Mouse (Mus musculus) forebrain, embryonic 16.5 days (tissue): ENCODE results near the gene Gm45234. TPM values are rescaled to one million over a fixed set of nuclear protein-coding genes. Genes with fewer than 3 reads are reported as not detected.

Experiments
- ATAC-seq: fragments of 200-750 bp; cut with Nextera tagmentation; 2 replicates; pipeline ENCODE4 v1.8.0; 2017; ENCODE audit warnings: mild to moderate bottlenecking, moderate library complexity
- H3K27ac ChIP-seq: fragments of 300-500 bp; sonication (generic); 2 replicates; pipeline ENCODE4 v1.5.1; 2014; ENCODE audit warnings: low read length, control low read depth
- H3K27me3 ChIP-seq: fragments of 300-500 bp; sonication (generic); replicated peaks from 2 replicates; pipeline ENCODE4 v1.6.1; 2014; ENCODE audit warnings: low read length; ENCODE audit not compliant: control insufficient read depth, insufficient read depth
- H3K36me3 ChIP-seq: fragments of 300-500 bp; sonication (generic); 2 replicates; pipeline ENCODE4 v1.6.1; 2014; ENCODE audit not compliant: control insufficient read depth, insufficient read depth
- H3K4me1 ChIP-seq: fragments of 300-500 bp; sonication (generic); replicated peaks from 2 replicates; pipeline ENCODE4 v1.6.1; 2014; ENCODE audit warnings: low read length; ENCODE audit not compliant: control insufficient read depth, insufficient read depth
- H3K4me2 ChIP-seq: fragments of 300-500 bp; sonication (generic); 2 replicates; pipeline ENCODE4 v1.6.1; 2014; ENCODE audit warnings: mild to moderate bottlenecking, low read length, control low read depth
- H3K4me3 ChIP-seq: fragments of 300-500 bp; sonication (generic); replicated peaks from 2 replicates; pipeline ENCODE4 v1.5.1; 2014; ENCODE audit warnings: mild to moderate bottlenecking, low read length, control low read depth
- H3K9ac ChIP-seq: fragments of 300-500 bp; sonication (generic); replicated peaks from 2 replicates; pipeline ENCODE4 v1.6.1; 2014; ENCODE audit warnings: low read depth, low read length, control low read depth
- H3K9me3 ChIP-seq: fragments of 300-500 bp; sonication (generic); 2 replicates; pipeline ENCODE4 v1.6.1; 2016; ENCODE audit warnings: low read length; ENCODE audit not compliant: control insufficient read depth
- WGBS: fragments of 180-500 bp; shearing (Covaris S2); extraction: QIAGEN DNeasy Blood & Tissue Kit; methylation state at CpG from one replicate; pipeline ENCODE4 v1.1.7; 2014; 5-methylcytosine and 5-hydroxymethylcytosine counted together
- polyA plus RNA-seq: library from polyadenylated mRNA; unstranded; fragments of >200 nt; fragmentation: Nextera tagmentation; extraction: Ambion mirVana; gene quantifications from 2 replicates; pipeline ENCODE4 v1.2.1, GENCODE M21; 2015

Gm45234 gene
- polyA plus RNA-seq, 1 experiment from 2014 or later, result not detected

DNA sequence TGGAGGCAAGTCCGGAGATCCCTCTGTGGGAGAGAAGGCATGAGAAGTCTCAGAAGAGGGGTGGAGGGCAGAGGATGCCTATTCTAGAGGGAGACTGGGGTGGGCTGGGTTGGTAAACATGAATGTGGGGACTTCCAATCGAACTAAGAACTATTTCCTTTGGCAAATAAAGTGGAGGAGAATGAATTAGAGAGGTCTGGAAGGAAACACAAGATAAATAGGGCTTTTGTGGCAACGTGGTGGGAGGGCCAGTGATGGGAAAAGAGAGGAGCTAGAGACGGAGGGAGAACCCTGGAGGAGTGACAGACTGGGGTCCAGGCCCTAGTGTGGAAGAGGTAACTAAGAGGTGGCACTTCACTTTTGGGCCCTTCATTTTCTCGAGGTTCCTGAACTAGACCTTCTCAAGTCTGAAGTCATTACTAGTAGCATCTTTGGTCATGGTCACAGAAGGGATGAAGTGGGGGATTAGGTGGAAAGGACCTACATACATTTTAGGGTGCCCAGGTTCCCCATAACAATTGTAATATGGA is 1.6 kb upstream of the Gm45234 start:
- 5% methylated on average over 5 of the region's 5 CpGs for WGBS
- Histone ChIP-seq H3K4me1 (peaks cover 43% of the 10 kb centered on the region), H3K27me3 (no peaks in the 10 kb centered on the region), H3K4me2 (peak overlapping the region; percentile 54), H3K9ac (peak overlapping the region; percentile 82), H3K9me3 (no peaks in the 10 kb centered on the region), H3K36me3 (no peaks in the 10 kb centered on the region), H3K27ac (peak overlapping the region; percentile 95), H3K4me3 (peak overlapping the region; percentile 64)
- ATAC-seq, result no peak

DNA sequence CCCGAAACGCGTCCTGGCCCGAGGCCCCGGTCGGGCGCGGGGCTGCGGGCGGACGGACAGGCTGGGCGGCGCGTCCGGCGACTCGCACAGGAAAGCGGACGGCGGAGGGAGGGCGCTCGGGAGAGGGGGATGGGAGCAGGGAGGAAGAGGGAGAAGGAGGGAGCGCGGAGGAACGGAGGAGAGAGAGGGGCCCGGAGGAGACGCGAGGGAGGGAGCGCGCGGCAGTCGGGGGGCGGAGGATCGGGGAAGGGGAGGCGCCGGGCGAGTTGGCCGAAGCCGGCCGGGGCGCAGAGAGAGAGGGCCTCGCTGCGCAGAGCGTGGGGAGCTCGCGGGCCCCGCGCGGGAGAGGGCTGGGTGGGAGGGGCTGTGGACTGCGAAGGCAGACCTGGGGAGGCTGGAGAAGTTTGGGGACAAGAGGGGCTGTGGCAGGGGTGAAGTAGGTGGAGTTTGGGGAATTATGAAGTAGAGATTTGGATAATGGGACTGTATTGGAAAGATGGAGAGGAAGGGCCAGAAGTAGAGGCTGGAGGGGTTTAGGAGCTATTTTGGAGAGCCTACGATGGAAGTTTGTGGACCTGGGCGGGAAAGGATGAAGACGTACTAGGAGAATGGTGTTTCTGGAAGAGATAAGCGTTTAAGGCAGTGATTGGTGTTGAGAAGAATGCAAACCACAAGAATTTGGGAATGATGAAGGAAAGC is 980 bp upstream of the Gm45234 start:
- ATAC-seq, result peak; percentile 72
- H3K4me1 ChIP-seq, result peaks cover 43% of the 10 kb centered on the region
- no peaks in the 10 kb centered on the region for H3K36me3 ChIP-seq
- H3K4me2 ChIP-seq, result peak overlapping the region; percentile 54
- H3K9ac ChIP-seq, result peak overlapping the region; percentile 82
- WGBS, result 1% methylated on average over 47 of the region's 54 CpGs
- H3K9me3 ChIP-seq, result no peaks in the 10 kb centered on the region
- H3K27ac ChIP-seq, result peak overlapping the region; percentile 95
- peak overlapping the region; percentile 64 for H3K4me3 ChIP-seq
- no peaks in the 10 kb centered on the region for H3K27me3 ChIP-seq

DNA sequence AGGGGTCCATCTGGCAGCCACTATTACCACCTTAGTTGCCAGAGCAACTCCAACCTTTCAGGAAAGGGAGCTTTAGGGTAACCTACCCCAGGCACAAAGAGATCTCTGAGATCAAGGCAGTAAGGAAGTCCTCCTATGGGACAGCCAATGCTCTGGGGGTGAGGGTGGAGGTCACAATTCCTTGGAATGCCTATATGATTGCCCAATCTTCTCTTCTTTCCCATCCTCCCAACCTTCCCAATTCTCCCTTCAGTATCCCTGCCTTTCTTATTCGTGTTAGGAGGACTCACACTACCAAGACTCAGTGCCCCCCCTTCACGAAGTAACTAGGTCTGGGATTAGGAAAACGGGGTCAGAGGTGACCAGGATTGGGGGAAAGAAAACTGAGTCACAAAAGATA is 515 bp downstream of the Gm45234 start:
- Histone ChIP-seq H3K4me2 (peak overlapping the region; percentile 57), H3K9me3 (no peaks in the 10 kb centered on the region), H3K4me3 (peak overlapping the region; percentile 64), H3K4me1 (peaks cover 43% of the 10 kb centered on the region), H3K9ac (peak overlapping the region; percentile 82), H3K27ac (peak overlapping the region; percentile 95), H3K36me3 (no peaks in the 10 kb centered on the region), H3K27me3 (no peaks in the 10 kb centered on the region)
- WGBS, result 0% methylated on average over 3 of the region's 3 CpGs
- ATAC-seq, result no peak

DNA sequence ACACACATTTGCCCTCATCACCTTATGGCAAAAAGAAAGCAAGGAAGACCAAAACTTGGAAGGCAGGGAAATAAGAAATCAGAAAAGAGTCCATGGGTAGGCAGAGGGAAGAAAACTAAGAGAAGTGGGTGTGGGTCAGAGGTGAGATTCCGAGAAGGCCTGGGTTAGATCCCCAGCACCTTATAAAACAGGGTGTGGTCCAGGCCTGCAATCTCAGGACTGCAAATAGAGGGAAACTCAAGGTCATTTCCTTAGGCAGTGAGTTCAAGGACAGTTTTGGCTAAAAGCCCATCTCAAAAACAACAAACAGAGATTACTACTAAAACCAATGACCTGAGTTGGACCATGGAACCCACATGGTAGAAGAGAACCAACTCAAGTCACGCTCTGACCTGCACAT is 2.0 kb downstream of the Gm45234 start:
- no peak for ATAC-seq
- no peaks in the 10 kb centered on the region for H3K9me3 ChIP-seq
- no peak overlapping the region for H3K27ac ChIP-seq
- H3K4me3 ChIP-seq, result no peak overlapping the region
- 95% methylated on average over 2 of the region's 2 CpGs for WGBS
- H3K9ac ChIP-seq, result no peak overlapping the region
- 0 out of 2 replicates have a peak, but pooled peaks cover 3% of the 10 kb centered on the region for H3K36me3 ChIP-seq
- peaks cover 40% of the 10 kb centered on the region for H3K4me1 ChIP-seq
- no peaks in the 10 kb centered on the region for H3K27me3 ChIP-seq
- H3K4me2 ChIP-seq, result no peak overlapping the region

DNA sequence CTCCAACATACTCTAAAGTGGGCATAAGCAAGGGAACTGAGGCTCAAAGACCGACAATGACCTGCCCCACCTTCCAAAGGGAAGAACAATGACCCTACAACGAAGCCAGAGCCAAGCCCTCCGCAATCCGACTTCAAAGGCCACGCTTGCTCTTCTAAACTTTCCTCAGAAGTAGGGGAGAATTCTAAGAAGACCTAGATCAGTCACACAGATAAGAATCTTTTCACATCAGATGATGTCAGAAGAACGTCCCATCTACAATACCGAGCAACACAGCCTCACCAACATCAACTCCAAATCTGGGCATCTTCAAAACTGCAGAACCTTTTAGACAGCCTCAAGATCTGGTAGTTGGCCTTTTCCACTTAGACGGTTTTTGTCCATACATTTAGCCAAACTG is 5.4 kb downstream of the Gm45234 start:
- Histone ChIP-seq H3K36me3 (peaks cover 10% of the 10 kb centered on the region), H3K4me1 (peaks cover 29% of the 10 kb centered on the region), H3K27ac (no peak overlapping the region), H3K4me3 (no peak overlapping the region), H3K4me2 (no peak overlapping the region), H3K27me3 (no peaks in the 10 kb centered on the region), H3K9me3 (no peaks in the 10 kb centered on the region), H3K9ac (no peak overlapping the region)
- 87% methylated on average over 8 of the region's 8 CpGs for WGBS
- ATAC-seq, result no peak

DNA sequence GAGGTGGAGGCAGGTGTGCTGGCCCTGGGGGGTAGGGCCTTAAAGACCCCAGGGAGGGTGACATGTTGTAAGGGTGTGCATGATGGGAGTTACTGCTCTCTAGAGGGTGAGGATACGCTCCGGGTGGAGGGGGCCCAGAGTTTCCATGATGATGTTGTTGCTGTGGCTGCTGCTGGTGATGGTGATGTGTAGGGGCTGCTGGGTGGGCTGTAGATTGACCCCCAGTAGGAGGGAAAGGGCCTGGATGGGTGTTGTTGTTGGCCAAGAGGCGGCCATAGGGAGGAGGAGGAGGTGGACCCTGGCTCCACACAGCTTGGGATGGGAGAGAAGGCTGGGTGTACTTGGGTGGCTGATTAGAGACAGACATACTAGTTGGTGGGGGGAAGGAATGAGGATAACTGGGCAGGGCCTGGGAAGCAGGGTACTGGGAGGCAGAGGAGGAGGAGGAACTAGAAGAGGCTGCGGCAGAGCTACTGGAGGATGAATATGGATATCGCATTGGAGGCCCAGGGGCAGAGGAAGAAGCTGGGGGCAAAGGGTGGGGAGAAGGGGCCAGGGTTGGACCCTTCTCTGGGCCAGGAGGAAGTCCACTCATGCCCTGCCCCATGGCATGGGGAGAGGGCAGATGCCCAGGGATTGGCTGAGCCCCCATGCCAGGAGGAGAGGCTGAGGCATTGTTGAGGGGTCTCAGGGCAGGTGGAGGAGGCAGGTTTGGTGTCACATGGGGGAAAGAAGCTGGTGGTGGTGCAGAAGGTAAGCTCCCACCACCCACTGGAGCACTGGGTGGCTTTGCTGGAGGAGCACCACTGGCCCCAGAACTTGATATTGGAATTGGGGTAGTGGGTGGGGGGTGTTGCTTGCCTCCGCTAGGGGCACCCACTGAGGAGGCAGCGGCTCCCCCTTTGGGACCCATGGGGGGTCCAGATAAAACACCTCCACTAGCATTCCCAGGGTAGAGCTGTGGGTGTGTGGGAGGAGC is 8.9 kb downstream of the Gm45234 start:
- H3K4me1 ChIP-seq, result peaks cover 18% of the 10 kb centered on the region
- no peaks in the 10 kb centered on the region for H3K9me3 ChIP-seq
- H3K4me2 ChIP-seq, result peak overlapping the region; percentile 75
- no peaks in the 10 kb centered on the region for H3K27me3 ChIP-seq
- no peak overlapping the region for H3K27ac ChIP-seq
- ATAC-seq, result no peak
- H3K9ac ChIP-seq, result no peak overlapping the region
- peaks cover 15% of the 10 kb centered on the region for H3K36me3 ChIP-seq
- peak overlapping the region; percentile 50; the same call in 1 of the 2 replicates for H3K4me3 ChIP-seq
- WGBS, result 83% methylated on average over 7 of the region's 7 CpGs

DNA sequence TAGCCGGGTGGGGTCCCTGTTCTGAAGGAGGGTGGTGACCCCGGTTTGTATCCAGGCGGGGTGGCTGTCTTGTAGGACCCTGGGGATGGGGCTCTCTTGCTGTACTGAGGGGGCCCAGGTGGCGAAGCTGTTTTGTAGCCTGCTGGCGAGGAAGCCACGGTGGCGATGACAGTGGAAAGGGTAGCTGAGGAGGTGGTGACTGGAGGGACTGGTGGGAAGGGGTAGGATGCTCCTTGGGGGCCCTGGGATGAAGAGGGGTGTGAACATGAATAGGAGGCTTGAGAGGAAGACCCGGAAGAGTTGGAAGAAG is 9.6 kb downstream of the Gm45234 start:
- Histone ChIP-seq H3K9me3 (no peaks in the 10 kb centered on the region), H3K4me1 (peaks cover 23% of the 10 kb centered on the region), H3K9ac (peak overlapping the region; percentile 74), H3K36me3 (peaks cover 15% of the 10 kb centered on the region), H3K4me3 (peak overlapping the region; percentile 50), H3K27me3 (no peaks in the 10 kb centered on the region), H3K4me2 (peak overlapping the region; percentile 75), H3K27ac (peak overlapping the region; percentile 81)
- WGBS, result 15% methylated on average over 8 of the region's 8 CpGs
- peak; percentile 1 for ATAC-seq

DNA sequence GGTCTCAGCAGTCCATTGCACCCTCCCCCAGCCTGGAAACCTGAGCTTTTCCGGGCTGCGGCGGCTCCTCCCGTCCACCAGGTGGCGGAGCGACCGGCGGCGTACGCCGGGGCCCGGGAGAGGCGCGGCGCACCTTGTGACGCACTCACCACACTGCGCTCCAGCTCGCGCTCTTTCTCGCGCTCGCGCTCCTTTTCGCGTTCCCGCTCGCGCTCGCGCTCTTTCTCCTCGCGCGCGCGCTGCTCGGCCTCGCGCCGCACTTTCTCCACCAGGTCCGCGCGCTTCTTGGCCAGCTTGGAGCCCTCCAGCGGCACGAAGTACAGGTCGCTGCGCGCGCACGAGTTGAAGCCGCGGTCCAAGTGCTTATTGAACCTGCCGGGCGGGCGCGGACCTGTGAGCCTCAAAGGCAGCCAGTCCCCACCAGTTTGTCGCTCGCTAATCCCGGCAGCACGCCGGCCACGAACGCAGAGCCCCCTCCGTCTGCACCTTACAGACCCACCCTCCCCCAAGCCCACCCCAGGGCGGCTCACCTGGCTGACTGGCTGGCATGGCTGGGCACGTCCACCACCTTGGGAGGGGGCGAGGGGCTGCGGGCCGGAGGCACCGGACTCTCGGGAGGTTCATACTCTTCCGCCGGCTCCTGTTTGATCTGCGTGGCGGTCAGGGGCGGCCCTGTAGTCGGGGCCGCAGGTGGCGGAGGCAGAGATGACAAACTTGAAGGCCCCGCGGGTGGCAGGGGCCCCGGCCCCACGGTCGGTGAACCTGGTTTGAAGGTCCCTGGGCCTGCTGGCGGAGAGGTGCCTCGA is 10.1 kb downstream of the Gm45234 start:
- H3K9ac ChIP-seq, result peak overlapping the region; percentile 74
- H3K9me3 ChIP-seq, result no peaks in the 10 kb centered on the region
- peak overlapping the region; percentile 81 for H3K27ac ChIP-seq
- under 1% methylated on average over 76 of the region's 85 CpGs for WGBS
- peak overlapping the region; percentile 50 for H3K4me3 ChIP-seq
- no peaks in the 10 kb centered on the region for H3K27me3 ChIP-seq
- peak; percentile 82 for ATAC-seq
- peaks cover 23% of the 10 kb centered on the region for H3K4me1 ChIP-seq
- peak overlapping the region; percentile 75 for H3K4me2 ChIP-seq
- H3K36me3 ChIP-seq, result peaks cover 15% of the 10 kb centered on the region
